Mouse (Mus musculus) C2C12 (cell line): ENCODE results near the gene Rtn4r.

Source experiments
- CEBPB ChIP-seq: IDR thresholded peaks from one replicate; pipeline ENCODE4 v1.6.1; 2011; ENCODE audit warnings: low read depth, mild to moderate bottlenecking, control low read depth, moderate library complexity
- CTCF ChIP-seq: IDR thresholded peaks from one replicate; pipeline ENCODE4 v1.5.1; 2011; ENCODE audit not compliant: control insufficient read depth, insufficient read depth, insufficient read length
- FOSL1 ChIP-seq: IDR thresholded peaks from one replicate; pipeline ENCODE4 v1.8.0; 2011; ENCODE audit warnings: mild to moderate bottlenecking, low read length; ENCODE audit not compliant: poor library complexity, insufficient read depth, severe bottlenecking
- MAX ChIP-seq: IDR thresholded peaks from one replicate; pipeline ENCODE4 v1.6.1; 2011; ENCODE audit warnings: mild to moderate bottlenecking, control low read depth
- MYOD1 ChIP-seq: IDR thresholded peaks from one replicate; pipeline ENCODE4 v1.6.1; 2011; ENCODE audit warnings: low read depth; ENCODE audit not compliant: control insufficient read depth, insufficient read length
- MYOG ChIP-seq: IDR thresholded peaks from one replicate; pipeline ENCODE4 v1.6.1; 2011; ENCODE audit not compliant: control insufficient read depth, insufficient read length; ENCODE audit errors: extremely low read depth
- USF1 ChIP-seq: IDR thresholded peaks from one replicate; pipeline ENCODE4 v1.6.1; 2011; ENCODE audit warnings: low read depth, mild to moderate bottlenecking, control low read depth, moderate library complexity

GRCm38 (mm10) chr16:18111042-18111441 is 16.4 kb upstream of the Rtn4r start:
- TF ChIP-seq MAX (no peak), CTCF (no peak), USF1 (no peak), MYOG (no peak), FOSL1 (no peak), CEBPB (no peak), MYOD1 (no peak)
